Mouse (Mus musculus) heart, postnatal 0 days (tissue): ENCODE measurements around the gene Gfod1.

Experiments used
- CTCF ChIP-seq: IDR thresholded peaks from 2 replicates; pipeline ENCODE4 v1.5.1; 2016; ENCODE audit warnings: antibody characterized with exemption, control low read depth, low read depth
- EP300 ChIP-seq: IDR thresholded peaks from 2 replicates; pipeline ENCODE4 v1.6.1; 2016; ENCODE audit warnings: antibody characterized with exemption, low read depth

GRCm38 (mm10) chr13:43182465-43183201, 121.3 kb downstream of the Gfod1 start:
- TF ChIP-seq CTCF, result peak; percentile 92
- no peak for TF ChIP-seq EP300
